Mouse (Mus musculus) MEL (cell line): ENCODE results near the gene Med27. TPM values are rescaled to one million over a fixed set of nuclear protein-coding genes. Genes with fewer than 3 reads are reported as not detected.

Experiments
- DNase-seq: peaks from one replicate; pipeline ENCODE4 v3.0.0; 2011; ENCODE audit warnings: low read depth, low spot score
- H3K27ac ChIP-seq: 2 replicates; pipeline ENCODE4 v1.5.1; 2012; ENCODE audit warnings: low read depth, mild to moderate bottlenecking, control low read depth, low read length, moderate library complexity; ENCODE audit not compliant: control insufficient read depth
- H3K27me3 ChIP-seq, 2 experiments: fragments of 150-350 bp in 1 of 2; sonication (generic) in 1 of 2; 2 replicates each; pipeline ENCODE4 v1.6.1; 2012; ENCODE audit warnings: low read length in 2 of 2, mild to moderate bottlenecking in 2 of 2, improper control_type of control experiment in 1 of 2, moderate library complexity in 1 of 2; ENCODE audit not compliant: insufficient read depth in 2 of 2, control insufficient read depth in 1 of 2
- H3K36me3 ChIP-seq, 2 experiments: 2 replicates each; pipeline ENCODE4 v1.6.1; 2012 to 2014; ENCODE audit warnings: low read length in 2 of 2, improper control_type of control experiment in 1 of 2, inconsistent platforms in 1 of 2, mild to moderate bottlenecking in 1 of 2; ENCODE audit not compliant: insufficient read depth in 2 of 2, control insufficient read depth in 1 of 2
- H3K4me1 ChIP-seq, 2 experiments: fragments of 150-350 bp in 1 of 2; sonication (generic) in 1 of 2; 2 replicates each; pipeline ENCODE4 v1.6.1; 2012; ENCODE audit warnings: low read length in 2 of 2, improper control_type of control experiment in 1 of 2, mild to moderate bottlenecking in 1 of 2; ENCODE audit not compliant: insufficient read depth in 2 of 2, control insufficient read depth in 1 of 2
- H3K4me3 ChIP-seq, 2 experiments: fragments of 150-350 bp in 1 of 2; sonication (generic) in 1 of 2; 2 replicates each; pipeline ENCODE4 v1.5.1; 2012; ENCODE audit warnings: low read depth in 2 of 2, low read length in 2 of 2, mild to moderate bottlenecking in 2 of 2, moderate library complexity in 2 of 2, control low read depth in 1 of 2, improper control_type of control experiment in 1 of 2; ENCODE audit not compliant: control insufficient read depth in 1 of 2, insufficient read depth in 1 of 2
- H3K79me2 ChIP-seq: 2 replicates; pipeline ENCODE4 v1.6.1; 2012; ENCODE audit warnings: mild to moderate bottlenecking, low read length, moderate library complexity; ENCODE audit not compliant: control insufficient read depth, poor library complexity, insufficient read depth
- H3K9ac ChIP-seq: 2 replicates; pipeline ENCODE4 v1.6.1; 2012; ENCODE audit warnings: low read depth, mild to moderate bottlenecking, control low read depth, low read length, moderate library complexity; ENCODE audit not compliant: control insufficient read depth, poor library complexity, severe bottlenecking
- H3K9me3 ChIP-seq: fragments of 150-350 bp; sonication (generic); replicated peaks from 2 replicates; pipeline ENCODE4 v1.6.1; 2012; ENCODE audit warnings: mild to moderate bottlenecking, low read length, improper control_type of control experiment, moderate library complexity; ENCODE audit not compliant: insufficient read depth
- CHD2 ChIP-seq: IDR thresholded peaks from 2 replicates; pipeline ENCODE4 v1.6.1; 2011; ENCODE audit warnings: low read length, improper control_type of control experiment
- ELF1 ChIP-seq: IDR thresholded peaks from 2 replicates; pipeline ENCODE4 v1.6.1; 2014; ENCODE audit warnings: low read depth, mild to moderate bottlenecking, inconsistent platforms, low read length, improper control_type of control experiment, moderate library complexity
- JUND ChIP-seq: IDR thresholded peaks from 2 replicates; pipeline ENCODE4 v1.6.1; 2011; ENCODE audit warnings: low read depth, mild to moderate bottlenecking, improper control_type of control experiment, low read length
- KAT2A ChIP-seq: conservative IDR thresholded peaks from 2 replicates; pipeline ENCODE4 v1.6.1; 2012; ENCODE audit warnings: low read depth, low read length, improper control_type of control experiment, inconsistent platforms
- MAFK ChIP-seq: IDR thresholded peaks from 2 replicates; pipeline ENCODE4 v1.6.1; 2011; ENCODE audit warnings: low read depth, mild to moderate bottlenecking, low read length, improper control_type of control experiment, borderline replicate concordance
- MAX ChIP-seq: IDR thresholded peaks from 2 replicates; pipeline ENCODE4 v1.6.1; 2011; ENCODE audit warnings: low read length, improper control_type of control experiment
- MEF2A ChIP-seq: IDR thresholded peaks from 2 replicates; pipeline ENCODE4 v1.6.1; 2014; ENCODE audit warnings: low read depth, mild to moderate bottlenecking, inconsistent platforms, low read length, improper control_type of control experiment; ENCODE audit not compliant: poor library complexity, insufficient replicate concordance, severe bottlenecking; ENCODE audit errors: extremely low read depth
- POLR2A ChIP-seq, 2 experiments: IDR thresholded peaks; 2 replicates each; pipeline ENCODE4 v1.6.1; 2011 to 2012; ENCODE audit warnings: low read length in 2 of 2, mild to moderate bottlenecking in 2 of 2, control low read depth in 1 of 2, improper control_type of control experiment in 1 of 2, low read depth in 1 of 2, moderate library complexity in 1 of 2; ENCODE audit not compliant: control insufficient read depth in 1 of 2, insufficient read depth in 1 of 2, poor library complexity in 1 of 2
- RAD21 ChIP-seq: IDR thresholded peaks from 2 replicates; pipeline ENCODE4 v1.6.1; 2011; ENCODE audit warnings: mild to moderate bottlenecking, low read depth, low read length, improper control_type of control experiment
- RCOR1 ChIP-seq: IDR thresholded peaks from 2 replicates; pipeline ENCODE4 v1.6.1; 2012; ENCODE audit warnings: low read depth, mild to moderate bottlenecking, inconsistent platforms, low read length, improper control_type of control experiment
- SIN3A ChIP-seq: IDR thresholded peaks from 2 replicates; pipeline ENCODE4 v1.6.1; 2012; ENCODE audit warnings: low read length, improper control_type of control experiment, inconsistent platforms
- TBP ChIP-seq: IDR thresholded peaks from 2 replicates; pipeline ENCODE4 v1.8.0; 2011; ENCODE audit warnings: low read depth, low read length, improper control_type of control experiment
- ZC3H11A ChIP-seq: IDR thresholded peaks from 2 replicates; pipeline ENCODE4 v1.6.1; 2012; ENCODE audit warnings: low read depth, mild to moderate bottlenecking, inconsistent platforms, low read length, improper control_type of control experiment
- ZMIZ1 ChIP-seq: IDR thresholded peaks from 2 replicates; pipeline ENCODE4 v1.6.1; 2012; ENCODE audit warnings: low read depth, mild to moderate bottlenecking, inconsistent platforms, low read length, improper control_type of control experiment, moderate library complexity
- polyA plus RNA-seq, 2 experiments: library from polyadenylated mRNA; stranded (reverse) in 1 of 2; unstranded in 1 of 2; fragments of >175 nt in 1 of 2; fragments of >200 nt in 1 of 2; gene quantifications; 2 replicates each; pipeline versions ENCODE4 v1.2.1 to v1.2.4; 2012; ENCODE audit warnings: low replicate concordance in 2 of 2, low read depth in 1 of 2; ENCODE audit not compliant: insufficient read length in 2 of 2, insufficient read depth in 1 of 2, missing spikeins in 1 of 2
- total RNA-seq: library from RNA; depleted of rRNA; stranded (reverse); fragments of 300-350 nt; gene quantifications from 2 replicates; pipeline ENCODE4 v1.2.3, GENCODE M21; 2012

Med27 gene
- total and polyA plus RNA-seq, 3 experiments: 46.3 to 46.9 TPM; not detected in 1

DNA sequence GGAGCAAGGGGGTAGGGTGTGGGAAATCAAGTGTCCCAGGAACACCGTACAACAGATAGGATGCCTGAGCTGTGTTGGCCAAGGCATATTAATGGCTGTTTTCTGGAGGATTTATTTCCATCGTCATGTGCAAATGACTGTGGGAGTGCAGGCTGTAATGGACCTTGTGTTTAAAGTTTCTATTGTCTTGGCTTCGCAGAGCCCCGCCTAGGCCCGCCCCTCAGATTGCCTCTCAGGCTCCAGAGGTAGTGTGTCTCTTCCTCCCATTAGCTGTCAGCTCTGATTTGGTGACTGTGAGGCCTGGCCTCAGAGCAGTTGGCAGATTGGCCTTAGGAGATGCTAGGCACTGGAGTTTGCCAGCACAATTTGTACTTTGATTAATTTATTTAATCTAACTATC is 22.1 kb downstream of the Med27 start:
- H3K9me3 ChIP-seq: no peaks in the 10 kb centered on the region
- H3K79me2 ChIP-seq: no peaks in the 10 kb centered on the region
- H3K4me3 ChIP-seq: no peak overlapping the region
- no peaks in the 10 kb centered on the region; a peak in 2 of 4 replicates for H3K36me3 ChIP-seq
- no peaks in the 10 kb centered on the region for H3K27me3 ChIP-seq
- H3K4me1 ChIP-seq: no peaks in the 10 kb centered on the region
- TF ChIP-seq RCOR1 (no peak), ZMIZ1 (no peak), ELF1 (no peak), KAT2A (no peak)
- DNase-seq: no peak
- H3K9ac ChIP-seq: no peak overlapping the region
- H3K27ac ChIP-seq: no peak overlapping the region

- no peaks in the 10 kb centered on the region for H3K4me1 ChIP-seq
- DNase-seq: no peak
- no peak overlapping the region for H3K4me3 ChIP-seq
- H3K36me3 ChIP-seq: no peaks in the 10 kb centered on the region; a peak in 1 of 4 replicates
- no peak for TF ChIP-seq POLR2A (IDR thresholded peaks at IDR 0.05; ENCODE audit: control insufficient read depth in 1 of 2, insufficient read depth in 1 of 2, low read depth in 1 of 2, low read length in 2 of 2, poor library complexity in 1 of 2)
- TF ChIP-seq RCOR1: no peak
- H3K79me2 ChIP-seq: no peaks in the 10 kb centered on the region
- H3K9ac ChIP-seq: no peak overlapping the region
- no peak overlapping the region for H3K27ac ChIP-seq
- no peaks in the 10 kb centered on the region for H3K9me3 ChIP-seq
- no peaks in the 10 kb centered on the region for H3K27me3 ChIP-seq
Observed at GRCm38 (mm10) chr2:29372176-29372575, 25.6 kb downstream of the Med27 start.

DNA sequence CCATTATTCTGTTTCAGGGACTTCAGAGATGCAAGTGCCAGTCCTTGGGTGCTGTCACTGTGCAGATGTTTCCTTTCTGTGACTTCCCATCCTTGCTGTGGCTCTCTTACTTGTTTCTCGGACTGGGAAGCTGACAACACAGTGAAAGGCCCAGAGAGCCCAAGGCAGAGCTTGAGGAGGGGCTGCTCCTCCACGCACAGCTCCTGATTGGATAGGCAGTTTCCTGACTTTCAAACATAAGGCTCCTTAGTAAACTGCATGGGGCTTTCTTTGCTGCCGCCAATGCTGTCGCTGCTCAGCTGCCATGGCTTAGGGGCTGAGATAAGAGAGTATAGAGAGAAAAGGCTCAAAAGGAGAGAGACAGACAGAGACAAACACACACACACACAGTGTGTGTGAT is 35.1 kb downstream of the Med27 start:
- no peak for DNase-seq
- no peaks in the 10 kb centered on the region for H3K36me3 ChIP-seq
- no peak overlapping the region for H3K27ac ChIP-seq
- H3K9me3 ChIP-seq: no peaks in the 10 kb centered on the region
- no peak overlapping the region for H3K9ac ChIP-seq
- H3K79me2 ChIP-seq: no peaks in the 10 kb centered on the region
- no peak overlapping the region for H3K4me3 ChIP-seq
- H3K27me3 ChIP-seq: no peaks in the 10 kb centered on the region
- no peak for TF ChIP-seq CHD2
- TF ChIP-seq TBP: no peak
- TF ChIP-seq RAD21: no peak
- no peak for TF ChIP-seq MAX
- TF ChIP-seq SIN3A: no peak
- no peak for TF ChIP-seq MAFK
- TF ChIP-seq ZC3H11A: no peak
- TF ChIP-seq JUND: no peak
- no peak for TF ChIP-seq MEF2A
- H3K4me1 ChIP-seq: no peaks in the 10 kb centered on the region
